ENCODE assay signal across 8 mouse cellular contexts in the genomic region with DNA sequence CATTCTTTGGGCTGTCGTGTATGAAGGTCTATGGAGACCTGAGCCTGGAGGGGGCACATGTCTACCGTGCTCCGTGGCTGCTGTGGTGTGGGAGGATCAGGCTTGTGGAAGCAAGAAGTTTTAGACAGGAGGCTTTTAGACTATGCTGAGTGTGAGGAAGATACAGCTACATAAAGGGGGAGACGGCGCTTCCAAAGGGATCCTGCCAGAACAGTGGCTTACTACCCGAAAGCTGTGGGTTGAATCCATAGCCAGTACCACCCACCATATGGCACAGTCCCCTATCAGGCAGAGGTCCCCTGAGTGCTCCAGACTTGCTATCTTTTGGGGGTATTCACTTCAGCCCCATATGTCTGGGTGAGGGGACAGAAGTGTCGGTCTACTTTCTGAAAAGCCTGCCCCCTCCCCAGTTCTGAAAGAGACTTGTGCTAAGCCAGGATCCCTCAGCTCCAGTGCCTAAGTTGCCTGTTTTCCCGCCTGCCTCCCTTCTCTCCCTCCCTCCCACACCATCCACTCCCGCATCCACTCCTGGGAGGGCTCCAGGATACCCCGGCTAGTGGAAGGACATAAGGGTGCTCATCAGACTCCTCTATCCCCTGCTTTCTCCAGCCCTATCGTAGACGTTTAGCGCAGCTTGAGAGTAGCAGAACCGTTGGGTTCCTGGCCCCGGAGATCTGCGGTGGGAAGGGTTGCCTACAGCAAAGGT. TPM values are rescaled to one million over a fixed set of nuclear protein-coding genes. Genes with fewer than 3 reads are reported as not detected.
A peak's percentile ranks its signal among the peaks of the same experiment; 100 is the strongest.
DNase-seq lines count a peak whose midpoint lies in the region; ATAC-seq lines count a peak whose summit lies in the region.

No protein-coding gene starts in this region.

- H3K4me2 ChIP-seq in heart, embryonic 16.5 days (ENCODE audit: low read depth, low read length), result peak overlapping the region; percentile 96
- peak overlapping the region; percentile 97 for H3K4me2 ChIP-seq in hindbrain, embryonic 13.5 days
- H3K4me2 ChIP-seq in midbrain, embryonic 13.5 days (replicated peaks), result peak overlapping the region; percentile 95

- peaks cover 26% of the 10 kb centered on the region for H3K4me1 ChIP-seq in heart, embryonic 16.5 days (ENCODE audit: control insufficient read depth, insufficient read depth, low read length)
- H3K4me1 ChIP-seq in brown adipose tissue, adult 24 weeks (ENCODE audit: control insufficient read depth, insufficient read depth, insufficient read length, low read length), result 0 out of 2 replicates have a peak, but pooled peaks cover 3% of the 10 kb centered on the region
- H3K4me1 ChIP-seq in hindbrain, embryonic 13.5 days (replicated peaks), result peaks cover 39% of the 10 kb centered on the region
- peaks cover 43% of the 10 kb centered on the region for H3K4me1 ChIP-seq in midbrain, embryonic 13.5 days (replicated peaks)

- no peak for ATAC-seq in heart, embryonic 16.5 days (replicated peaks; ENCODE audit: extremely low read depth, insufficient read depth, low FRiP score)
- 0 out of 2 replicates have a peak, but pooled peaks have one; percentile 6 for ATAC-seq in hindbrain, embryonic 13.5 days (ENCODE audit: low FRiP score)
- no peak for ATAC-seq in midbrain, embryonic 13.5 days
- ATAC-seq in megakaryocyte progenitor cell, adult 5-6 weeks (replicated peaks; ENCODE audit: poor library complexity), result no peak

- H3K9ac ChIP-seq in heart, embryonic 16.5 days (ENCODE audit: low read length), result peak overlapping the region; percentile 78
- H3K9ac ChIP-seq in hindbrain, embryonic 13.5 days, result peak overlapping the region; percentile 78
- peak overlapping the region; percentile 71 for H3K9ac ChIP-seq in midbrain, embryonic 13.5 days (replicated peaks)

- H3K36me3 ChIP-seq in heart, embryonic 16.5 days (ENCODE audit: control insufficient read depth, insufficient read depth), result no peaks in the 10 kb centered on the region
- H3K36me3 ChIP-seq in hindbrain, embryonic 13.5 days, result no peaks in the 10 kb centered on the region
- H3K36me3 ChIP-seq in midbrain, embryonic 13.5 days, result no peaks in the 10 kb centered on the region

- H3K4me3 ChIP-seq in heart, embryonic 16.5 days (ENCODE audit: low read length), result peak overlapping the region; percentile 66
- H3K4me3 ChIP-seq in brown adipose tissue, adult 24 weeks (ENCODE audit: insufficient read depth, low read depth, low read length), result peak overlapping the region; percentile 37
- H3K4me3 ChIP-seq in hindbrain, embryonic 13.5 days, result peak overlapping the region; percentile 69
- H3K4me3 ChIP-seq in midbrain, embryonic 13.5 days (replicated peaks), result peak overlapping the region; percentile 63

- DNase-seq in heart, adult 8-10 months (ENCODE audit: low spot score), result no peak
- DNase-seq in lung, postnatal 36 days, result no peak
- DNase-seq in urinary bladder, postnatal 14 days (ENCODE audit: low spot score), result no peak

- peaks cover 43% of the 10 kb centered on the region for H3K27me3 ChIP-seq in heart, embryonic 16.5 days (ENCODE audit: control insufficient read depth, insufficient read depth, low read length)
- H3K27me3 ChIP-seq in hindbrain, embryonic 13.5 days, result peaks cover 76% of the 10 kb centered on the region
- H3K27me3 ChIP-seq in midbrain, embryonic 13.5 days, result peaks cover 72% of the 10 kb centered on the region

- H3K9me3 ChIP-seq in heart, embryonic 16.5 days (replicated peaks; ENCODE audit: control insufficient read depth, low read length), result no peaks in the 10 kb centered on the region
- H3K9me3 ChIP-seq in hindbrain, embryonic 13.5 days, result no peaks in the 10 kb centered on the region
- H3K9me3 ChIP-seq in midbrain, embryonic 13.5 days, result no peaks in the 10 kb centered on the region

- 19% methylated on average over 16 of the region's 16 CpGs for WGBS in heart, embryonic 16.5 days
- WGBS in hindbrain, embryonic 13.5 days, result 19% methylated on average over 16 of the region's 16 CpGs
- WGBS in midbrain, embryonic 13.5 days, result 19% methylated on average over 16 of the region's 16 CpGs

- no peak overlapping the region for H3K27ac ChIP-seq in heart, embryonic 16.5 days (ENCODE audit: low read length)
- H3K27ac ChIP-seq in brown adipose tissue, adult 24 weeks (replicated peaks; ENCODE audit: low read depth, low read length), result no peak overlapping the region
- 0 out of 2 replicates have a peak overlapping the region, but pooled peaks have one; percentile 25 for H3K27ac ChIP-seq in hindbrain, embryonic 13.5 days
- H3K27ac ChIP-seq in midbrain, embryonic 13.5 days, result no peak overlapping the region

RNA-seq across cellular contexts. Expression of a gene that starts 1.1 kb away (rescaled TPM):
- polyA plus RNA-seq in heart, embryonic 16.5 days (2015; fragmentation: Nextera tagmentation; extraction: Ambion mirVana), result 7.5 and 7.9 TPM in 2 replicates
- total RNA-seq in heart, adult 8-10 months (2022), result 10 to 100 TPM; 10.3 to 15.2 (median 13.1) TPM
- 0.67 TPM in 1 of 2 replicates, not detected in the other for polyA plus RNA-seq in brown adipose tissue, adult 24 weeks (2012; ENCODE audit: insufficient read depth, insufficient read length, missing spikeins)
- 7.1 and 8.8 TPM in 2 replicates for polyA plus RNA-seq in hindbrain, embryonic 13.5 days (2015; fragmentation: Nextera tagmentation; extraction: Ambion mirVana)
- polyA plus RNA-seq in midbrain, embryonic 13.5 days (2015; fragmentation: Nextera tagmentation; extraction: Ambion mirVana), result 5.0 and 6.8 TPM in 2 replicates
- total RNA-seq in megakaryocyte progenitor cell, adult 5-6 weeks (2015), result not detected in 2 replicates
- not detected in 2 replicates for total RNA-seq in megakaryocyte progenitor cell, adult 5-6 weeks (2017)
